Mouse (Mus musculus) adrenal gland (tissue): ENCODE measurements around the gene Rab30.

Experiments used
- intact Hi-C: fragments of 180-260 bp; cut with DNase I; formaldehyde crosslinking; loops from one replicate; pipeline ENCODE4 v1.15.1; 2025

Rab30 gene

GRCm38 (mm10) chr7:92834391-92834790 lies 93.0 kb downstream of the Rab30 start:
- intact Hi-C loops, result no loop called here

GRCm38 (mm10) chr7:92836447-92836846 lies 95.0 kb downstream of the Rab30 start:
- intact Hi-C loops, result no loop called here

- intact Hi-C loops, result no loop called here
These were observed 95.8 kb downstream of the Rab30 start for GRCm38 (mm10) chr7:92837226-92837625.

- intact Hi-C loops, result no loop called here
These were observed 96.5 kb downstream of the Rab30 start for GRCm38 (mm10) chr7:92837907-92838306.

- intact Hi-C loops, result no loop called here
These were observed 100.9 kb downstream of the Rab30 start for GRCm38 (mm10) chr7:92842254-92842653.

GRCm38 (mm10) chr7:92848246-92848645 lies 106.8 kb downstream of the Rab30 start:
- intact Hi-C loops, result no loop called here

- intact Hi-C loops, result loop anchor here (5.0 kb wide), 1 partner anchor 124 kb away; the partner anchor contains the start of gene Rab30
These were observed 125.1 kb downstream of the Rab30 start for GRCm38 (mm10) chr7:92866526-92866925.

- intact Hi-C loops, result loop anchor here (5.0 kb wide), 1 partner anchor 238 kb away; no protein-coding TSS in a partner anchor
These were observed 128.8 kb downstream of the Rab30 start for GRCm38 (mm10) chr7:92870161-92870560.

GRCm38 (mm10) chr7:92871596-92871995 lies 130.2 kb downstream of the Rab30 start:
- intact Hi-C loops, result loop anchor here (5.0 kb wide), 1 partner anchor 239 kb away; no protein-coding TSS in a partner anchor

GRCm38 (mm10) chr7:92874116-92874675 lies 132.8 kb downstream of the Rab30 start, which contains the start of the genes Ddias and Prcp:
TSS of gene Ddias (minus strand) at chr7:92874247.
TSS of gene Prcp (plus strand) at chr7:92874470.
- intact Hi-C loops, result loop anchor here (2.0 to 5.0 kb wide), 2 partner anchors 19 to 242 kb away; no protein-coding TSS in a partner anchor

- intact Hi-C loops, result loop anchor here (2.0 to 5.0 kb wide), 3 partner anchors 18 to 243 kb away; no protein-coding TSS in a partner anchor
These were observed 133.5 kb downstream of the Rab30 start for GRCm38 (mm10) chr7:92874761-92875408.

GRCm38 (mm10) chr7:92876066-92876465 lies 134.7 kb downstream of the Rab30 start:
- intact Hi-C loops, result loop anchor here (5.0 kb wide), 1 partner anchor 86 kb away; no protein-coding TSS in a partner anchor

- intact Hi-C loops, result loop anchor here (5.0 kb wide), 1 partner anchor 86 kb away; no protein-coding TSS in a partner anchor
These were observed 135.1 kb downstream of the Rab30 start for GRCm38 (mm10) chr7:92876538-92876937.

GRCm38 (mm10) chr7:92878575-92879285 lies 137.3 kb downstream of the Rab30 start:
- intact Hi-C loops, result loop anchor here (5.0 kb wide), 1 partner anchor 84 kb away; no protein-coding TSS in a partner anchor

- intact Hi-C loops, result no loop called here
These were observed 142.7 kb downstream of the Rab30 start for GRCm38 (mm10) chr7:92883850-92884716.

GRCm38 (mm10) chr7:92884998-92885660 lies 143.7 kb downstream of the Rab30 start:
- intact Hi-C loops, result no loop called here

- intact Hi-C loops, result no loop called here
These were observed 145.4 kb downstream of the Rab30 start for GRCm38 (mm10) chr7:92886801-92887200.

- intact Hi-C loops, result no loop called here
These were observed 145.8 kb downstream of the Rab30 start for GRCm38 (mm10) chr7:92887230-92887629.

GRCm38 (mm10) chr7:92890211-92890610 lies 148.8 kb downstream of the Rab30 start:
- intact Hi-C loops, result no loop called here

- intact Hi-C loops, result no loop called here
These were observed 149.3 kb downstream of the Rab30 start for GRCm38 (mm10) chr7:92890618-92891230.
